Mouse (Mus musculus) liver, postnatal 0 days (tissue): ENCODE measurements around the gene Zfp36l2. TPM values are rescaled to one million over a fixed set of nuclear protein-coding genes. Genes with fewer than 3 reads are reported as not detected.
A peak's percentile ranks its signal among the peaks of the same experiment; 100 is the strongest.

ENCODE experiments used
- ATAC-seq: fragments of 200-750 bp; cut with Nextera tagmentation; 2 replicates; pipeline ENCODE4 v1.8.0; 2017; ENCODE audit warnings: mild to moderate bottlenecking, moderate library complexity
- DNase-seq: peaks from one replicate; pipeline ENCODE4 v3.0.0-alpha.2; 2016
- H3K27ac ChIP-seq: fragments of 300-500 bp; sonication (generic); 2 replicates; pipeline ENCODE4 v1.5.1; 2014; ENCODE audit warnings: antibody characterized with exemption, moderate library complexity, mild to moderate bottlenecking, low read depth
- H3K27me3 ChIP-seq: fragments of 300-500 bp; sonication (generic); 2 replicates; pipeline ENCODE4 v1.6.1; 2014; ENCODE audit warnings: low read length, control low read depth, mixed read lengths; ENCODE audit not compliant: insufficient read depth
- H3K36me3 ChIP-seq: fragments of 300-500 bp; sonication (generic); replicated peaks from 2 replicates; pipeline ENCODE4 v1.6.1; 2014; ENCODE audit warnings: mild to moderate bottlenecking, control low read depth, low read length, moderate library complexity, mixed read lengths; ENCODE audit not compliant: insufficient read depth
- H3K4me1 ChIP-seq: fragments of 300-500 bp; sonication (generic); 2 replicates; pipeline ENCODE4 v1.6.1; 2014; ENCODE audit warnings: antibody characterized with exemption, mild to moderate bottlenecking, control low read depth; ENCODE audit not compliant: insufficient read depth
- H3K4me2 ChIP-seq: fragments of 300-500 bp; sonication (generic); 2 replicates; pipeline ENCODE4 v1.6.1; 2014; ENCODE audit warnings: low read depth, mild to moderate bottlenecking, low read length, moderate library complexity, mixed read lengths
- H3K4me3 ChIP-seq: fragments of 300-500 bp; sonication (generic); 2 replicates; pipeline ENCODE4 v1.5.1; 2014; ENCODE audit warnings: low read depth, low read length
- H3K9ac ChIP-seq: fragments of 300-500 bp; sonication (generic); replicated peaks from 2 replicates; pipeline ENCODE4 v1.6.1; 2014; ENCODE audit warnings: mild to moderate bottlenecking, moderate library complexity
- H3K9me3 ChIP-seq: fragments of 300-500 bp; sonication (generic); 2 replicates; pipeline ENCODE4 v1.6.1; 2016; ENCODE audit warnings: mild to moderate bottlenecking, control low read depth, low read length, mixed read lengths
- CTCF ChIP-seq: sonication (generic); IDR thresholded peaks from 2 replicates; pipeline ENCODE4 v1.5.1; 2016; ENCODE audit warnings: antibody characterized with exemption, low read depth
- EP300 ChIP-seq: IDR thresholded peaks from 2 replicates; pipeline ENCODE4 v1.6.1; 2016; ENCODE audit warnings: antibody characterized with exemption, low read depth, mild to moderate bottlenecking
- WGBS: fragments of 180-500 bp; shearing (Covaris S2); extraction: QIAGEN DNeasy Blood & Tissue Kit; methylation state at CpG from one replicate; pipeline ENCODE4 v1.1.7; 2014; ENCODE audit not compliant: insufficient replicate concordance; 5-methylcytosine and 5-hydroxymethylcytosine counted together
- polyA plus RNA-seq: library from polyadenylated mRNA; unstranded; fragments of >200 nt; fragmentation: Nextera tagmentation; extraction: Ambion mirVana; gene quantifications from 2 replicates; pipeline ENCODE4 v1.2.1, GENCODE M21; 2015

Zfp36l2 gene
- polyA plus RNA-seq, 1 experiment from 2014 or later = 7.6 TPM

DNA sequence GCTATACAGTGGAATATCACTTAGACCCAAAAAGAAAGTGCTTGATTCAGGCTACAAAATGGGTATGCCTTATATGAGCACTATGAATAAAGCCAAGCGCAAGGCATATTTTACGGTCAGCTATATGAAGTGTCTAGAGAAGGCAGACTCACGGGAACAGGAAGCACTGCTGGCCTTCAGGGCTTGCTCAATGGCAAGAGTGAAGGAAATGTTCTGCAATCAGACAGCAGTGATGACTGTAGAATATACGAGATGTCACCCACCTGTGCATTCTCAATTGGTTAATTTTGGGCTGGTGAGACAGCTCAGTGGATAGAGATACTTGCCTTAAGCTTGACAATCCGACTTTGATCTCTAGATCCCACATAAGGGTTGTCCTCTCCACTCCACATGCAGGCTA lies 13.4 kb upstream of the Zfp36l2 start:
- Histone ChIP-seq H3K9ac (no peak overlapping the region), H3K9me3 (no peaks in the 10 kb centered on the region), H3K27ac (no peak overlapping the region), H3K27me3 (no peaks in the 10 kb centered on the region), H3K4me1 (0 out of 2 replicates have a peak, but pooled peaks cover 2% of the 10 kb centered on the region), H3K36me3 (peaks cover 2% of the 10 kb centered on the region), H3K4me2 (no peak overlapping the region), H3K4me3 (no peak overlapping the region)
- ATAC-seq (no peak), DNase-seq (no peak)
- no peak for TF ChIP-seq CTCF
- TF ChIP-seq EP300 = no peak
- 74% methylated on average over 5 of the region's 5 CpGs for WGBS

- H3K9ac ChIP-seq = no peak overlapping the region
- ATAC-seq (no peak), DNase-seq (no peak)
- no peaks in the 10 kb centered on the region for H3K9me3 ChIP-seq
- no peaks in the 10 kb centered on the region; the same call in none of the 2 replicates for H3K36me3 ChIP-seq
- no peak overlapping the region for H3K4me2 ChIP-seq
- no peak overlapping the region for H3K4me3 ChIP-seq
- H3K4me1 ChIP-seq = peaks cover 7% of the 10 kb centered on the region
- WGBS = 80% methylated on average over 4 of the region's 4 CpGs
- TF ChIP-seq CTCF (no peak), EP300 (no peak)
- no peak overlapping the region for H3K27ac ChIP-seq
- no peaks in the 10 kb centered on the region for H3K27me3 ChIP-seq
These were observed 10.2 kb upstream of the Zfp36l2 start for GRCm38 (mm10) chr17:84197912-84198344.

DNA sequence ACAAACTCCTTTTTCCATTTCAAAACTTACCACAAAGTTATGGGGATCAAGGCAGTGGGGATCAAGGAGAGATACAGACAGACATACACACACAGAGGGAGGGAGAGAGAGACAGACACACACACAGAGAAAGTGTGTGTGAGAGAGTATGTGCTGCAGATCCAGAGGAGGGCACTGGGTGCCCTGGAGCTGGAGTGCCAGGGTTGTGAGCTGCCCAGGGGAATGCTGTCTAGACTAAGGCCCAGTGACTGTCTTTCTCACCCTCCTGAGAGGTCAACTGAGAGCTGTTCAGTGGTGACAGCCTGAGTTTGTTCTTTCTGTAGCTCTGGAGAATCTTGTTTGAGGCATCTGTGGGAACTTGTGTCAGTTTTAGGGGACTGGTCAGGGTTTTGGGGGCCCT lies 8.6 kb upstream of the Zfp36l2 start:
- Histone ChIP-seq H3K4me2 (no peak overlapping the region), H3K36me3 (peaks cover 10% of the 10 kb centered on the region), H3K27ac (no peak overlapping the region), H3K4me3 (no peak overlapping the region), H3K9ac (no peak overlapping the region), H3K9me3 (no peaks in the 10 kb centered on the region), H3K27me3 (no peaks in the 10 kb centered on the region), H3K4me1 (peaks cover 7% of the 10 kb centered on the region)
- TF ChIP-seq CTCF = no peak
- TF ChIP-seq EP300 = no peak
- ATAC-seq = no peak
- DNase-seq = no peak

- ATAC-seq = no peak
- DNase-seq = no peak
- TF ChIP-seq CTCF = no peak
- TF ChIP-seq EP300 = no peak
- peaks cover 10% of the 10 kb centered on the region for H3K36me3 ChIP-seq
- H3K9ac ChIP-seq = no peak overlapping the region
- no peak overlapping the region for H3K27ac ChIP-seq
- H3K4me1 ChIP-seq = peaks cover 7% of the 10 kb centered on the region
- no peak overlapping the region for H3K4me3 ChIP-seq
- H3K27me3 ChIP-seq = no peaks in the 10 kb centered on the region
- 86% methylated on average over 3 of the region's 3 CpGs for WGBS
- no peak overlapping the region for H3K4me2 ChIP-seq
- H3K9me3 ChIP-seq = no peaks in the 10 kb centered on the region
These were observed 8.1 kb upstream of the Zfp36l2 start for GRCm38 (mm10) chr17:84195835-84196234.

GRCm38 (mm10) chr17:84195003-84195395 lies 7.3 kb upstream of the Zfp36l2 start:
- Histone ChIP-seq H3K4me3 (no peak overlapping the region), H3K9me3 (no peaks in the 10 kb centered on the region), H3K4me2 (no peak overlapping the region), H3K36me3 (peaks cover 10% of the 10 kb centered on the region), H3K27me3 (no peaks in the 10 kb centered on the region), H3K9ac (no peak overlapping the region), H3K27ac (no peak overlapping the region), H3K4me1 (peaks cover 5% of the 10 kb centered on the region)
- TF ChIP-seq CTCF (no peak), EP300 (no peak)
- ATAC-seq (no peak), DNase-seq (no peak)
- 29% methylated on average over 4 of the region's 4 CpGs for WGBS

- DNase-seq (no peak), ATAC-seq (no peak)
- no peak for TF ChIP-seq CTCF
- no peak for TF ChIP-seq EP300
- H3K4me3 ChIP-seq = no peak overlapping the region
- no peaks in the 10 kb centered on the region for H3K27me3 ChIP-seq
- 0 out of 2 replicates have a peak overlapping the region, but pooled peaks have one; percentile 11 for H3K9ac ChIP-seq
- WGBS = 55% methylated on average over 4 of the region's 4 CpGs
- no peaks in the 10 kb centered on the region for H3K9me3 ChIP-seq
- H3K36me3 ChIP-seq = peaks cover 10% of the 10 kb centered on the region
- H3K4me1 ChIP-seq = peaks cover 9% of the 10 kb centered on the region
- H3K27ac ChIP-seq = no peak overlapping the region
- no peak overlapping the region for H3K4me2 ChIP-seq
These were observed 6.7 kb upstream of the Zfp36l2 start for GRCm38 (mm10) chr17:84194282-84195002.
